Mouse (Mus musculus) MEL-GATA-1-ER (cell line): ENCODE measurements around the gene Pnp2.
"Not testable (repeated sequence)": the region's sequence is repeated elsewhere in the genome, so short reads cannot be mapped to it uniquely, and the experiment has no call there.

Experiments used
- DNase-seq: peaks from one replicate; pipeline ENCODE4 v3.0.0-alpha.2; 2012; ENCODE audit warnings: low read depth; ENCODE audit errors: extremely low read depth

Gene Pnp2

DNA sequence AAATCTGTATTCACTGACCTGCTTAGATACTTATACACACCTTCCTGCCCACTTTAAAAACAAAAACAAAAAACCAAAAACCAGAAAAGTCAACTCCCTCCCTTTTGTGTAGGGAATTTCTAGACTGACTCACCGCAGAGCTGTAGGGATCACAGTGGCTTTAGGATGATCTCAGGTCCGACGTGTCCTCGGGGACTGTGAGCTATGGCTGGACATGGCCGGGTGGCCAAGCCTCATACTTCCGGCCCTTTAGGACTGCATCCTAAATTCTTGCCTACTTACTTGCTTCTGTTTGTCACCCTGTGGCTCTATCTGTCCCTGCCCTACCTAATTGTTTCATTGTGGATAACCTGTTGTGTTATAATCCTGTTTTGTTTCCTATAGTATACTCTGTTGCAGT is 932 bp downstream of the Pnp2 start:
- not testable (repeated sequence) for DNase-seq

- DNase-seq = not testable (repeated sequence)
Observed at GRCm38 (mm10) chr14:50957146-50957545, 1.4 kb downstream of the Pnp2 start.

- DNase-seq = not testable (repeated sequence)
Observed at GRCm38 (mm10) chr14:50958289-50958995, 2.6 kb downstream of the Pnp2 start.

DNA sequence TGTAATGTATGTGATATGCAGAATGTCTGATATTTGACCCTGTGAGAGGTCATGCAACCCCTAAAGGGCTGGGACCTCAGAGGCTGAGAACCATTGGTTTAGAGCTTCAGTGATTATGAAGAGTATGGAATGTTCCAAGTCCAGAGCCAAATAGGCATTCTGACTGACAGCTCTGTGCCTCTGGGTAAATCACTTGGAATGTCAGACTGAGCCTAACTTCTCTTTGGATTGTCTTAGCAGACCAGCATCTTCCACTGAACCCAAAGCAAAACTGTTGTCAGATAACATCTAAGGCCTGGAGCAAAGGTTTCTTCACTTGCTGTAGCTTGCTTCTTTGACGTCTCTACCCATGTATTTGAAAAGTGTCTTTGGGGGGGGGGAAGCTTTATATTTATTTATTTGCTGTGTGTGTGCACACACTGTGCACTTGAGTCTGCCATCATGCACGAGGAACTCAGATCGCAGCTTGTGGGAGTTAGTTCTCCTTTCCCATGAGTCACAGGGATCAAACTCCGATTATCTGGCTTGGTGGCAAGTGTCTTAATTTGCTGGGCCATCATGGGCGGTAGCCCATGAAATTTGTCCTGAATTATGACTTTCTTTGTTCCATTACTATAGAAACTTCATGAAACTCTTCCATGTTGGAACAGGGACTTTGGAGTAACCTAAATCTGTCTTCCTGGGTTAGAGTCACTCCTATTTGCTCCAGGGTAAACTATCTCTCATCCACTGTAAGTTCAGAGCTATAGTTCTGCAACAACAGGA is 12.6 kb downstream of the Pnp2 start:
- DNase-seq = no peak

GRCm38 (mm10) chr14:50969041-50969440 is 13.2 kb downstream of the Pnp2 start:
- DNase-seq = no peak

DNA sequence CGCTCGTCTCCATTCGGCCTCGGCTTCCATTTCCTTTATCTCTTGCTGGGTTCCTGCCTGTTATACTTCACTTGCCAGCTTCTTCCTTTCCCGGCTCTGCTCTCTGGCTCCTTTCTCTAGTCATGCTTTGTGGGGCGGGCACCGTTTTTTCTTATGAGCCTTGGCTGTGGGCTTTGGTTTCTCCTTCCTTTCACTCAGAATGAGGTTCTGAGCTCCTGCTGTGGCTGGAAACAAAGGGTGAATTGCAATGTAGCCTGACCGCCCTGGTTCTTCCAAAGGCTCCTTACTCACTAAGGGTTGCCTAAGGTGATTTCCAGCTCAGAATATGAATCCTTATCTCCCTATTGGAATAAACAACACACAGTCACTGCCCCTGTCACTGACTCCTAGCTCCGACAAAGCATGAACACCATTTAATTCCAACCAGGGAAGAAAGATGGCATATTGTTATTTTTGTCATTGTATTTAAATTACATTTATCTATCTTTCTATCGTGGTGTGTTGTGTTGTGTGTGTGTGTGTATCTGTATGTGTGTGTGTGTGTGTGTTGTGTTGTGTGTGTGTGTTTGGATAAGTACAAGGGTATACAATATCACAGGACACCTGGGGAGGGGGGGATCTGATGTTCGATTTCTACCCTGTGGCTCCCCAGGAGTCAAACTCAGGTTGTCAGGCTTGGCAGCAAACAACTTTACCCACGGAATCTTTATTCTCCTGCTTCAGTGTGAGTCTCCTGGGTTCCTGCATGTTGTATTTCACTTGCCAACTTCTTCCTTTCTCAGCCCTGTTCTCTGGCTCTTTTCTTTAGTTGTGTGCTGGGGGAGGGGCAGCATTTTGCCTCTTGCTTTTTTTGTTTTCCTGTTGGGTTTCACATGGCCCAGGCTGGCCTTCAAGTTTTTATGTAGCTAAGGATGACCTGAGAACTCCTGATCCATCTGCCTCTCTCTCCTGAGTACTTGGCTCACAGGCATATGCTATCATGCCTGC is 14.1 kb downstream of the Pnp2 start:
- no peak for DNase-seq

- peak; percentile 25 for DNase-seq
Observed at GRCm38 (mm10) chr14:50970822-50971221, 15.0 kb downstream of the Pnp2 start.

- not testable (repeated sequence) for DNase-seq
Observed at GRCm38 (mm10) chr14:50973054-50973453, 17.3 kb downstream of the Pnp2 start.

- DNase-seq = no peak
Observed at GRCm38 (mm10) chr14:50973700-50974099, 17.9 kb downstream of the Pnp2 start.

GRCm38 (mm10) chr14:50975001-50975400 is 19.2 kb downstream of the Pnp2 start:
- DNase-seq = no peak

GRCm38 (mm10) chr14:50976674-50977073 is 20.9 kb downstream of the Pnp2 start:
- no peak for DNase-seq

DNA sequence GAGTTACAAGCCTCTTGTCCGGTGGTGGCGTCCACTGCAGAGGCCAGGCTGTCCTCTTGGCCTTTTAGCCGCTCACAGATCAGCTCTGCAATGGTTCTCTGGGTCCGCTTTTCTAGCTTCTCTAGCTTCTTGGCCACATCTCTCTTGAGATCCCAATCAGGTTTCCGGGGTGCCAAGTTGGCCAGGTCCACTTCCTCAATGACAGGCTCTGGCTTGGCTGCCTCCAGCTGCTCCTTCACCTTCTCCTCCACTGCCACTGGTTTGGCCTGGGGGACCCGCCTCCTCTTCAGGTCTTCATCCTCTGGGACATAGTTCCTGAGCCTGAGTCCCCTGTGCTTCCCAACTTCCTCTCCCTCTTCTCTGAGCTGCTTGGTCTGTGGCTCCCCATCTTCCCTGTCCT is 22.7 kb downstream of the Pnp2 start:
- DNase-seq = not testable (repeated sequence)

DNA sequence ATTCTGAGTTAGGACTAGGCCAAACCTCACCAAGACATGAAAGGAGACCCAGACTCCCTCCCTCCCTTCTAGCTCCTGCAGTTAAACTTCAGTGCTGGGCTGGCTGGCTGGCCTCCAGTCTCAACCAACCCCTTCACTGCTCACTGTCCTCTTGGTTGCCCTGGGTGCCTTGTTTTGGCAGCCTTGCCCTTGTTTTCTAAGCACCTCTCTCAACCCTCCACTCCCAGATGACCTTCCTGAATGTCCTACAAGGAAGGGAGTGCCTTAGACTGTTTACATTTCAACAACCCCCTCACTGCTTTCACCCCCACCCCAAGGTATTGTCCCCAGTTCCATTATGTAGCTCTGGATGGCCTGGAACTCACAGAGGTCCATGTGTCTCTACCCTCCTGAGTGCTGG is 23.8 kb downstream of the Pnp2 start:
- DNase-seq = no peak

DNA sequence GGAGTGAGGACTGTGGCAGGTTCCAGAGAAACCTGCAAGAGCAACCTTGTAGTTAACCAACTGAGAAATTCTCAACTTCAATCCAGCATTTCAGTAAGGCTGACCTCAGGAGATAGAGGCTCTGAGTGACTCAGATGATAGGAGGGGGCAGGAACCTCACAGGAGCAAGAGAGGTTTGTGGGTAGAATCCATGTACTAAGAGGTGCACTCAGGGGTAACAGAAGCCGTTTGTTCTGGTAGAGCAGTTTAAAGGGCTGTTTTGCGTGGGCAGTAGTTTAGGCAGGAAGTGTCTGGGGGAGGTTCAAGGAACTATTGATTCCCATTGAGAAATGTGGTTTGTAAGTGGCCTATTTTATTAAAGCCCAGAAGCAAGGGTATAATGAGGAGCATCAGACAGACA is 25.4 kb downstream of the Pnp2 start:
- DNase-seq = no peak

- DNase-seq = no peak
Observed at GRCm38 (mm10) chr14:50981837-50982236, 26.0 kb downstream of the Pnp2 start.

- DNase-seq = no peak
Observed at GRCm38 (mm10) chr14:50987668-50988067, 31.9 kb downstream of the Pnp2 start.

DNA sequence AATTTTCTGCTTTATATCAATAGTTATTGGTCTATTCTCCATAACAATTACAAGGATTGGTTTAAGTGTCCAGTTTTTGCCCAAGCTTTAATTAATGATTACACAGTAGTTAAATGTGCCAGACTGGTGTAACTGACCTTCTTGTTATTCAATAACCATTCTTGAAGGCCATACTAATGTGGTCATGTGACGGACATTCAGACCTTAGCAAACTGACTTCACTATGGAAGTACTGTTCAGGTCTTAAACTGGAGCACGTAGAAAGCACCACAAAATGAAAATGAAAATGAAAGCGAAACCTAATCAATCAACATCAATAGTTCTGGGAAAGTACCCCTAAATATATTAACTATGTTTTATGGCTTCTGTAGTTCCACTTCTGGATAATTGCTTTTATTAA is 35.2 kb downstream of the Pnp2 start:
- no peak for DNase-seq

DNA sequence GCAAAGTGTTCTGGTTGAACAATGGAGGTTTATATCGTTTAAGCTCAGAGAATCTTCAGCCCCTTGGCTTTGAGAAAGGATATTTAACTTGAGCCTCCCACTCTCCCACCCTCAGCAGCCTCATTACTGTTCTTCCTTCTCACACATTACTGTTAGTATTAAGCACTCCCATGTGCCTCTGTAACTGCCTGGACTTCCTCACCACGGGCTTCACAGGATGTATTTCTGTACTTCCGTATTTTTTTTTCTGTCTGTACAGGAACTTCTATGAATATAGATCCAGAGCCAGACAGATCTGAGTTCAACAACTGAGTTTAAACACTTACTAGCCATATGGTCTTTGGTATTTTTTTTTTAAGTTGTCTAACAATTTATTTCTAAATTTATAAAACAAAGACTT is 41.3 kb downstream of the Pnp2 start:
- DNase-seq = no peak

- DNase-seq = no peak
Observed at GRCm38 (mm10) chr14:50997999-50998666, 42.3 kb downstream of the Pnp2 start.

DNA sequence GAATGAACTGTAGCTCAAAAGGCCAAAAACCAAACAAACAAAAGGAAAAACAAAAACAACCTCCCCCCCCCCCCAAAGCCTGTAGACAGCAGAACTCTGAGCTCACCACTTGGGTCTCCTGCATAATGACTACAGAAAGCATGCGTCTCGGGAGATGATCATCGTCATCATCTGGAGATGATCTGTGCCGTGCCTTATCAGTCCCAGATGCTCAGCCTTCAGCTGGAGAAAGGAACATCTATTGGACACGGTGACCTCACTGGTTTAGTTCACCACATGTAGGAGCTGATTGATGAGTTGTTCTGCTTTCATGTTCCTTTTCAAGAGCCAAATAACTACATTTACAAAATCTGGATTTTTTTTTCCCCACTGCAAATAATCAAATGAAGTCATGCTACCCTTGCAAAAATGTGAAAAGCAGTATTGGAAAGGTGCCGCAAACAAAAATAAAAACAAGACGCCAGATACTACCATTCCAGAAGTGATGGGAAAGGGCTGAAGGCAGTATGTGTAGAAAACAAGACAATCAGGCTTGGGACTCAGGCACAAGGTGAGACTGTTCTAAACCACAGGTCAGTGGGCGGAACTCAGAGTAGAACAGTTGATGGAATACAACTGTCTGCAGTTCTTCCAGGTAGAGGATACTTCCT is 51.5 kb downstream of the Pnp2 start, which contains the start of gene Rnase10:
Gene Rnase10 (plus strand): TSS at position 600 of the 650 bp plus-strand sequence.
- no peak for DNase-seq
